ENCODE assay signal across 9 mouse cellular contexts in genomic region chr11:48798308-48798707, GRCm38 (mm10). TPM values are rescaled to one million over a fixed set of nuclear protein-coding genes. Genes with fewer than 3 reads are reported as not detected.
DNase-seq lines count a peak whose midpoint lies in the region; ATAC-seq lines count a peak whose summit lies in the region.
"Had no signal": no experiment of that assay in that cellular context is flagged by ENCODE, and none has a peak within 500 bp of the region (broad histone marks: within the 10 kb centered on the region; RNA-seq: fewer than 3 reads in every experiment).

No protein-coding gene starts in this region.

- DNase-seq in kidney, postnatal 14 days, result no peak
- DNase-seq in embryonic facial prominence, embryonic 10.5 days (ENCODE audit: low spot score), result no peak
- no peak for DNase-seq in left cerebral cortex, adult 9 months (ENCODE audit: low spot score in 2 of 2)
- DNase-seq in urinary bladder, adult 2 months (ENCODE audit: low spot score), result no peak
- DNase-seq in layer of hippocampus, postnatal 25 days (ENCODE audit: extremely low spot score in 1 of 2, low spot score in 1 of 2), result no peak
- DNase-seq: kidney, postnatal 25 days had no signal

- no peak overlapping the region for H3K9ac ChIP-seq in kidney, embryonic 14.5 days (ENCODE audit: low read depth, low read length)
- 0 out of 2 replicates have a peak overlapping the region, but pooled peaks have one; percentile 0 for H3K9ac ChIP-seq in intestine, embryonic 15.5 days
- H3K9ac ChIP-seq in midbrain, embryonic 16.5 days (ENCODE audit: low read depth, low read length), result peak overlapping the region; percentile 22; the same call in 1 of the 2 replicates

- H3K4me1 ChIP-seq in kidney, embryonic 14.5 days (ENCODE audit: control insufficient read depth, insufficient read depth, low read length), result peaks cover 15% of the 10 kb centered on the region
- peaks cover 35% of the 10 kb centered on the region for H3K4me1 ChIP-seq in embryonic facial prominence, embryonic 10.5 days
- H3K4me1 ChIP-seq in intestine, embryonic 15.5 days (replicated peaks), result peaks cover 19% of the 10 kb centered on the region
- H3K4me1 ChIP-seq in midbrain, embryonic 16.5 days (ENCODE audit: control insufficient read depth, insufficient read depth, low read length), result peaks cover 32% of the 10 kb centered on the region

- ATAC-seq in kidney, embryonic 14.5 days (ENCODE audit: low FRiP score, low TSS enrichment), result no peak
- ATAC-seq in intestine, embryonic 15.5 days, result no peak
- ATAC-seq in midbrain, embryonic 16.5 days, result no peak

- 90% methylated on average over 7 of the region's 7 CpGs for WGBS in kidney, embryonic 14.5 days
- WGBS in embryonic facial prominence, embryonic 10.5 days, result 88% methylated on average over 7 of the region's 7 CpGs
- WGBS in intestine, embryonic 15.5 days, result 75% methylated on average over 7 of the region's 7 CpGs
- WGBS in midbrain, embryonic 16.5 days, result 80% methylated on average over 7 of the region's 7 CpGs

- H3K27ac ChIP-seq in kidney, embryonic 14.5 days (ENCODE audit: low read depth, low read length), result no peak overlapping the region
- no peak overlapping the region for H3K27ac ChIP-seq in embryonic facial prominence, embryonic 10.5 days (replicated peaks)
- no peak overlapping the region for H3K27ac ChIP-seq in intestine, embryonic 15.5 days
- no peak overlapping the region for H3K27ac ChIP-seq in midbrain, embryonic 16.5 days (ENCODE audit: low read length)

- H3K9me3 ChIP-seq in kidney, embryonic 14.5 days (ENCODE audit: control insufficient read depth, low read length), result no peaks in the 10 kb centered on the region
- H3K9me3 ChIP-seq in embryonic facial prominence, embryonic 10.5 days, result no peaks in the 10 kb centered on the region
- H3K9me3 ChIP-seq in intestine, embryonic 15.5 days, result no peaks in the 10 kb centered on the region
- no peaks in the 10 kb centered on the region for H3K9me3 ChIP-seq in midbrain, embryonic 16.5 days (replicated peaks; ENCODE audit: control insufficient read depth, low read length, poor library complexity, severe bottlenecking)

- peaks cover 24% of the 10 kb centered on the region for H3K36me3 ChIP-seq in kidney, embryonic 14.5 days (ENCODE audit: control insufficient read depth, insufficient read depth, low read length)
- peaks cover 24% of the 10 kb centered on the region for H3K36me3 ChIP-seq in embryonic facial prominence, embryonic 10.5 days (replicated peaks)
- H3K36me3 ChIP-seq in intestine, embryonic 15.5 days, result peaks cover 14% of the 10 kb centered on the region
- H3K36me3 ChIP-seq in midbrain, embryonic 16.5 days (ENCODE audit: control insufficient read depth, insufficient read depth, low read length), result 0 out of 2 replicates have a peak, but pooled peaks cover 3% of the 10 kb centered on the region

- H3K4me3 ChIP-seq in kidney, embryonic 14.5 days (ENCODE audit: low read length), result no peak overlapping the region
- H3K4me3 ChIP-seq in embryonic facial prominence, embryonic 10.5 days, result peak overlapping the region; percentile 90; the same call in 1 of the 2 replicates
- 0 out of 2 replicates have a peak overlapping the region, but pooled peaks have one; percentile 65 for H3K4me3 ChIP-seq in intestine, embryonic 15.5 days (replicated peaks)
- no peak overlapping the region for H3K4me3 ChIP-seq in midbrain, embryonic 16.5 days (ENCODE audit: low read depth, low read length)

- no peaks in the 10 kb centered on the region for H3K27me3 ChIP-seq in kidney, embryonic 14.5 days (ENCODE audit: control insufficient read depth, insufficient read depth, low read length)
- H3K27me3 ChIP-seq in embryonic facial prominence, embryonic 10.5 days (replicated peaks; ENCODE audit: low read depth, poor library complexity, severe bottlenecking), result no peaks in the 10 kb centered on the region
- H3K27me3 ChIP-seq in intestine, embryonic 15.5 days (replicated peaks), result no peaks in the 10 kb centered on the region
- H3K27me3 ChIP-seq in midbrain, embryonic 16.5 days (ENCODE audit: control insufficient read depth, insufficient read depth, low read depth, low read length), result no peaks in the 10 kb centered on the region

- peak overlapping the region; percentile 80 for H3K4me2 ChIP-seq in kidney, embryonic 14.5 days (replicated peaks; ENCODE audit: low read depth, low read length)
- peak overlapping the region; percentile 77 for H3K4me2 ChIP-seq in intestine, embryonic 15.5 days (replicated peaks)
- H3K4me2 ChIP-seq in midbrain, embryonic 16.5 days (ENCODE audit: low read length), result peak overlapping the region; percentile 83

RNA-seq across cellular contexts. Expression of gene Rack1, which starts 1.8 kb away (rescaled TPM):
- 994 and 1,198 TPM in 2 replicates for polyA plus RNA-seq in kidney, embryonic 14.5 days (2014; fragmentation: Nextera tagmentation; extraction: Ambion mirVana)
- 838 and 844 TPM in 2 replicates for polyA plus RNA-seq in embryonic facial prominence, embryonic 10.5 days (2016; fragmentation: Nextera tagmentation; extraction: Ambion mirVana)
- polyA plus RNA-seq in intestine, embryonic 15.5 days (2015; fragmentation: Nextera tagmentation; extraction: Ambion mirVana), result 815 and 831 TPM in 2 replicates
- polyA plus RNA-seq in midbrain, embryonic 16.5 days (2015; fragmentation: Nextera tagmentation; extraction: Ambion mirVana), result 347 and 351 TPM in 2 replicates
- polyA plus RNA-seq in urinary bladder, adult 2 months (2012; rRNA removed), result 1,217 and 1,275 TPM in 2 replicates
- total RNA-seq in layer of hippocampus, postnatal 25 days (2021), result 100 to 1,000 TPM; 227 to 260 TPM

RNA-seq across cellular contexts. Expression of gene Trim41, which starts 18.8 kb away (rescaled TPM):
- 5.8 and 6.1 TPM in 2 replicates for polyA plus RNA-seq in kidney, embryonic 14.5 days (2014; fragmentation: Nextera tagmentation; extraction: Ambion mirVana)
- polyA plus RNA-seq in embryonic facial prominence, embryonic 10.5 days (2016; fragmentation: Nextera tagmentation; extraction: Ambion mirVana), result 4.2 and 4.6 TPM in 2 replicates
- 4.1 and 6.4 TPM in 2 replicates for polyA plus RNA-seq in intestine, embryonic 15.5 days (2015; fragmentation: Nextera tagmentation; extraction: Ambion mirVana)
- polyA plus RNA-seq in midbrain, embryonic 16.5 days (2015; fragmentation: Nextera tagmentation; extraction: Ambion mirVana), result 6.7 and 6.9 TPM in 2 replicates
- polyA plus RNA-seq in urinary bladder, adult 2 months (2012; rRNA removed), result 34.8 and 37.5 TPM in 2 replicates
- 10 to 100 TPM; 50.1 to 50.4 TPM for total RNA-seq in layer of hippocampus, postnatal 25 days (2021)

RNA-seq across cellular contexts. Expression of gene Trim7, which starts 27.6 kb away (rescaled TPM):
- polyA plus RNA-seq in kidney, embryonic 14.5 days (2014; fragmentation: Nextera tagmentation; extraction: Ambion mirVana), result 1.3 and 2.9 TPM in 2 replicates
- polyA plus RNA-seq in embryonic facial prominence, embryonic 10.5 days (2016; fragmentation: Nextera tagmentation; extraction: Ambion mirVana), result 0.14 and 0.16 TPM in 2 replicates
- polyA plus RNA-seq in intestine, embryonic 15.5 days (2015; fragmentation: Nextera tagmentation; extraction: Ambion mirVana), result 1.1 and 2.7 TPM in 2 replicates
- polyA plus RNA-seq in midbrain, embryonic 16.5 days (2015; fragmentation: Nextera tagmentation; extraction: Ambion mirVana), result 1.8 and 3.6 TPM in 2 replicates
- 14.9 and 16.1 TPM in 2 replicates for polyA plus RNA-seq in urinary bladder, adult 2 months (2012; rRNA removed)
- total RNA-seq in layer of hippocampus, postnatal 25 days (2021), result 1 to 10 TPM; 1.6 to 2.1 TPM

RNA-seq across cellular contexts. Expression of gene Gm12184, which starts 28.1 kb away (rescaled TPM):
- polyA plus RNA-seq in kidney, embryonic 14.5 days (2014; fragmentation: Nextera tagmentation; extraction: Ambion mirVana), result 5.6 and 7.6 TPM in 2 replicates
- 3.0 and 5.7 TPM in 2 replicates for polyA plus RNA-seq in embryonic facial prominence, embryonic 10.5 days (2016; fragmentation: Nextera tagmentation; extraction: Ambion mirVana)
- polyA plus RNA-seq in intestine, embryonic 15.5 days (2015; fragmentation: Nextera tagmentation; extraction: Ambion mirVana), result 3.7 and 5.4 TPM in 2 replicates
- polyA plus RNA-seq in midbrain, embryonic 16.5 days (2015; fragmentation: Nextera tagmentation; extraction: Ambion mirVana), result 1.3 and 1.8 TPM in 2 replicates
- polyA plus RNA-seq in urinary bladder, adult 2 months (2012; rRNA removed), result 20.8 and 23.2 TPM in 2 replicates
- 1 to 10 TPM in 1 of 2 experiments, under 1 TPM in 1; 0.66 to 2.3 TPM for total RNA-seq in layer of hippocampus, postnatal 25 days (2021)

Comparison
In these comparisons a context has a peak if more than half of its experiments do, and no peak if none do; other contexts are left out.
1. H3K4me3 ChIP-seq: peak in embryonic facial prominence, embryonic 10.5 days (single experiment) and intestine, embryonic 15.5 days (single experiment); none in kidney, embryonic 14.5 days (single experiment) and midbrain, embryonic 16.5 days (single experiment).
2. Peak in every context shown above with its lines, with median percentiles within 50 percentile points of each other: H3K4me2 ChIP-seq.